Mouse (Mus musculus) heart, postnatal 0 days (tissue): ENCODE measurements around the gene Ptprt. TPM values are rescaled to one million over a fixed set of nuclear protein-coding genes. Genes with fewer than 3 reads are reported as not detected.

Source experiments
- ATAC-seq: fragments of 200-750 bp; cut with Nextera tagmentation; 2 replicates; pipeline ENCODE4 v1.8.0; 2017; ENCODE audit warnings: low read depth, moderate number of reproducible peaks, moderate library complexity; ENCODE audit not compliant: insufficient read depth
- DNase-seq: peaks from one replicate; pipeline ENCODE4 v3.0.0-alpha.2; 2016; ENCODE audit warnings: low spot score
- H3K27ac ChIP-seq: fragments of 300-500 bp; sonication (generic); 2 replicates; pipeline ENCODE4 v1.5.1; 2014; ENCODE audit warnings: low read depth, mild to moderate bottlenecking
- H3K27me3 ChIP-seq: fragments of 300-500 bp; sonication (generic); 2 replicates; pipeline ENCODE4 v1.6.1; 2014; ENCODE audit warnings: low read length, mixed read lengths; ENCODE audit not compliant: control insufficient read depth, insufficient read depth
- H3K36me3 ChIP-seq: fragments of 300-500 bp; sonication (generic); replicated peaks from 2 replicates; pipeline ENCODE4 v1.6.1; 2014; ENCODE audit warnings: low read length, mixed read lengths; ENCODE audit not compliant: control insufficient read depth, insufficient read depth
- H3K4me1 ChIP-seq: fragments of 300-500 bp; sonication (generic); 2 replicates; pipeline ENCODE4 v1.6.1; 2014; ENCODE audit warnings: antibody characterized with exemption; ENCODE audit not compliant: control insufficient read depth, insufficient read depth
- H3K4me2 ChIP-seq: fragments of 300-500 bp; sonication (generic); 2 replicates; pipeline ENCODE4 v1.6.1; 2014; ENCODE audit warnings: low read depth, mild to moderate bottlenecking, low read length, moderate library complexity
- H3K4me3 ChIP-seq: fragments of 300-500 bp; sonication (generic); 2 replicates; pipeline ENCODE4 v1.5.1; 2014; ENCODE audit warnings: low read depth, low read length
- H3K9ac ChIP-seq: fragments of 300-500 bp; sonication (generic); replicated peaks from 2 replicates; pipeline ENCODE4 v1.6.1; 2014; ENCODE audit warnings: low read depth, low read length, mixed read lengths
- H3K9me3 ChIP-seq: fragments of 300-500 bp; sonication (generic); replicated peaks from 2 replicates; pipeline ENCODE4 v1.6.1; 2016; ENCODE audit warnings: low read length; ENCODE audit not compliant: control insufficient read depth
- CTCF ChIP-seq: IDR thresholded peaks from 2 replicates; pipeline ENCODE4 v1.5.1; 2016; ENCODE audit warnings: antibody characterized with exemption, control low read depth, low read depth
- EP300 ChIP-seq: IDR thresholded peaks from 2 replicates; pipeline ENCODE4 v1.6.1; 2016; ENCODE audit warnings: antibody characterized with exemption, low read depth
- WGBS: fragments of 180-500 bp; shearing (Covaris S2); extraction: QIAGEN DNeasy Blood & Tissue Kit; methylation state at CpG from one replicate; pipeline ENCODE4 v1.1.7; 2014; 5-methylcytosine and 5-hydroxymethylcytosine counted together
- polyA plus RNA-seq: library from polyadenylated mRNA; unstranded; fragments of >200 nt; fragmentation: Nextera tagmentation; extraction: Ambion mirVana; gene quantifications from 2 replicates; pipeline ENCODE4 v1.2.1, GENCODE M21; 2015
- total RNA-seq: library from RNA; depleted of rRNA; stranded (reverse); fragments of >200 nt; gene quantifications from 2 replicates; pipeline ENCODE4 v1.2.3, GENCODE M21; 2014; ENCODE audit warnings: low replicate concordance

Ptprt gene
- total and polyA plus RNA-seq, 2 experiments from 2014 or later: 0.08 to 0.55 TPM

GRCm38 (mm10) chr2:162307996-162308395 lies 353.0 kb downstream of the Ptprt start:
- no peaks in the 10 kb centered on the region for H3K36me3 ChIP-seq
- no peak for TF ChIP-seq EP300
- no peak for TF ChIP-seq CTCF
- H3K9ac ChIP-seq: no peak overlapping the region
- DNase-seq: no peak
- no peak overlapping the region for H3K4me2 ChIP-seq
- H3K9me3 ChIP-seq: 0 out of 2 replicates have a peak, but pooled peaks cover 4% of the 10 kb centered on the region
- WGBS: 84% methylated on average over 2 of the region's 2 CpGs
- no peak overlapping the region for H3K4me3 ChIP-seq
- H3K4me1 ChIP-seq: peaks cover 9% of the 10 kb centered on the region; the same call in 1 of the 2 replicates
- H3K27ac ChIP-seq: no peak overlapping the region
- H3K27me3 ChIP-seq: no peaks in the 10 kb centered on the region
- ATAC-seq: no peak

GRCm38 (mm10) chr2:162294070-162294469 lies 366.9 kb downstream of the Ptprt start:
- Histone ChIP-seq H3K27me3 (no peaks in the 10 kb centered on the region), H3K9me3 (peaks cover 10% of the 10 kb centered on the region), H3K9ac (no peak overlapping the region), H3K4me2 (no peak overlapping the region), H3K4me1 (no peaks in the 10 kb centered on the region), H3K36me3 (no peaks in the 10 kb centered on the region), H3K27ac (no peak overlapping the region), H3K4me3 (no peak overlapping the region)
- TF ChIP-seq EP300: no peak
- peak; percentile 39 for TF ChIP-seq CTCF
- 84% methylated on average over 2 of the region's 2 CpGs for WGBS
- ATAC-seq (no peak), DNase-seq (no peak)

- WGBS: 70% methylated on average over 4 of the region's 4 CpGs
- Histone ChIP-seq H3K4me3 (no peak overlapping the region), H3K36me3 (no peaks in the 10 kb centered on the region), H3K9me3 (peaks cover 4% of the 10 kb centered on the region; the same call in 1 of the 2 replicates), H3K27me3 (no peaks in the 10 kb centered on the region), H3K27ac (no peak overlapping the region), H3K9ac (no peak overlapping the region), H3K4me2 (no peak overlapping the region), H3K4me1 (no peaks in the 10 kb centered on the region)
- DNase-seq: no peak
- no peak for ATAC-seq
- TF ChIP-seq EP300 (no peak), CTCF (no peak)
These were observed 378.3 kb downstream of the Ptprt start for GRCm38 (mm10) chr2:162282606-162283005.

DNA sequence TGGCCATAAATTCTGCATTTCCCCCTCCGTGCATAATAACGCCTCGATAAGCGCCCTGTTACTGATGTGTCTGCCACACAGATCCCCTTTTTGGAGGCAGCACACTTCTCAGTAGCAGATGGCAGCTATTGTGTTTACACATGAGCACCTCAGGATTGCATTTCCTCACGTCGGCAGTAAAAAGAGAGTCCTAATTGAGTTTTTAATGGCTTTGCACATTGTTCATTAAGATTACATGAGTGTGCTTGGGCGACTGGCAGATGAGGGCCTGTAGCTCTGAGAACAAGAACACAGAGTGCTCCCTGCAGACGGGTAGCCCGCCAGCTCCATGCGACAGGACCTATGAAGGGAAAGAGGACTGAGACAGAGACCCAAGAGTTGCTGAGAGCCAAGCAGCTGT lies 378.8 kb downstream of the Ptprt start:
- ATAC-seq (no peak), DNase-seq (no peak)
- TF ChIP-seq EP300 (no peak), CTCF (no peak)
- Histone ChIP-seq H3K36me3 (no peaks in the 10 kb centered on the region), H3K27me3 (no peaks in the 10 kb centered on the region), H3K9ac (no peak overlapping the region), H3K4me3 (no peak overlapping the region), H3K27ac (no peak overlapping the region), H3K9me3 (no peaks in the 10 kb centered on the region), H3K4me1 (no peaks in the 10 kb centered on the region), H3K4me2 (no peak overlapping the region)
- 80% methylated on average over 10 of the region's 10 CpGs for whole genome bisulfite sequencing

DNA sequence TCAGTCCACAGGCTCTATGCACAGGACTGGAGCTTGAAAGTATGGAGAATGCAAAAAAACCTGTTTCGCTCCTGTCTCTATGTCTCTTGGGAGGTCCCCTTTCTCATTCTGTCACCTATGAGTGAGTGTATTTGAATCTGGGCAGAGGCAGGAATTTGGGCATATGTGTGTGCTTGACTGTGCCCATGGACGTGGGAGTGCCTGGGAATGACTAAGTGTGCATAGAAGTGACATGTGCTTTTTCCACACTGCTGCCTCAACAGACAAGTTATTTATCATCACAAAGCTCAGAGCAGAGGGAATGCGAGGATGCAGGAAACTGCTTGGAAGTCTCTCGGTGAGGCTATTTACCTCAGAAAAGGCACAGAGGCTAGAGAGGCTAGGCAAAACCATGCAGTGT lies 387.1 kb downstream of the Ptprt start:
- no peak overlapping the region for H3K4me3 ChIP-seq
- H3K4me1 ChIP-seq: no peaks in the 10 kb centered on the region
- no peak overlapping the region for H3K9ac ChIP-seq
- no peak for TF ChIP-seq EP300
- no peak for TF ChIP-seq CTCF
- ATAC-seq (no peak), DNase-seq (no peak)
- 69% methylated on average over 4 of the region's 4 CpGs for WGBS
- no peaks in the 10 kb centered on the region for H3K9me3 ChIP-seq
- H3K36me3 ChIP-seq: no peaks in the 10 kb centered on the region
- H3K4me2 ChIP-seq: no peak overlapping the region
- H3K27ac ChIP-seq: no peak overlapping the region
- H3K27me3 ChIP-seq: no peaks in the 10 kb centered on the region

DNA sequence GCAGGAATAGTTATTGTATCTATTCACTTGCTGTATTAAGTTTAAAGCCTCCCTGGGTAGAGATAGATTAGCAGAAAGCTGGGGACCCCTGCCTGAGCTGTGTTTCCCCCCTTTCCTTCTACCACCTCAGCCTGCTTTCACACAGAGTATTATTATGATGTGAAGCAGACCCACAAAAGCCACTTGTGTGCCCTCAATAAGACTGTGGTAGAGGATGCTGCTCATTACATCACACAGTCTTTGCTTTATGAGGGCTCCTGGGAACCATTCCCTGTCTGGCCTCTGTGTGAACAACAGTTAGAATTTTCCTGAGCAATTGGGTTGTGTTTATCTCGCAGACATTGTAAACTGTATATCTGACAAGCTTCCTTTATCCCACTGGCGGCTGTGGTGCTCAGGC lies 409.7 kb downstream of the Ptprt start:
- Histone ChIP-seq H3K36me3 (no peaks in the 10 kb centered on the region), H3K9me3 (no peaks in the 10 kb centered on the region), H3K4me3 (no peak overlapping the region), H3K4me2 (no peak overlapping the region), H3K27me3 (no peaks in the 10 kb centered on the region), H3K27ac (no peak overlapping the region), H3K9ac (no peak overlapping the region), H3K4me1 (no peaks in the 10 kb centered on the region)
- DNase-seq (no peak), ATAC-seq (no peak)
- 43% methylated on average over 2 of the region's 2 CpGs for WGBS
- no peak for TF ChIP-seq EP300
